Mouse (Mus musculus) CH12F3 (cell line): ENCODE data around the gene Cttnbp2.
"Not testable (repeated sequence)": the region's sequence is repeated elsewhere in the genome, so short reads cannot be mapped to it uniquely, and the experiment has no call there.

Experiments used
- in situ Hi-C: fragments of 300-500 bp; cut with MboI; formaldehyde crosslinking; loops from 2 replicates; pipeline ENCODE4 v1.14.3; 2020; ENCODE audit warnings: low sequenced_read_pairs

Cttnbp2 gene

DNA sequence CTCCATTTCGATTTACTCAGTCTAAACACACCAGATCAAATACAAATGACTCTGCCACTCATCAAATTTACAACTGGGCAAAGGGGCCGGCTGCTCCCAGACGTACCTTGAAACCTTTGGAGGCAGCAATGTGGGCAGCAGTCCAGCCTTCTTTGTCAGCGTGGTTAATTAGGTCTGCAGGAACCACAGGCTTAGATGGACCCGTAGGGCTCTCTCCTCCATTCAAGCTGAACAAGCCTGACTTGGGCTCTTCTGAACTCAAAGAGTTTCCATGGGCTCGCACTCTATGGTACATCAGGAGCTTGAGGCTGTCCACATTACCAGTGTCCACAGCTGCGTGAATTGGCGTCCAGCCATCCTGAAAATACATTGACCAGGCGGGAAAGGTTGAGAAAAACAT lies 94.0 kb downstream of the Cttnbp2 start:
- in situ Hi-C loops, result no loop called here

DNA sequence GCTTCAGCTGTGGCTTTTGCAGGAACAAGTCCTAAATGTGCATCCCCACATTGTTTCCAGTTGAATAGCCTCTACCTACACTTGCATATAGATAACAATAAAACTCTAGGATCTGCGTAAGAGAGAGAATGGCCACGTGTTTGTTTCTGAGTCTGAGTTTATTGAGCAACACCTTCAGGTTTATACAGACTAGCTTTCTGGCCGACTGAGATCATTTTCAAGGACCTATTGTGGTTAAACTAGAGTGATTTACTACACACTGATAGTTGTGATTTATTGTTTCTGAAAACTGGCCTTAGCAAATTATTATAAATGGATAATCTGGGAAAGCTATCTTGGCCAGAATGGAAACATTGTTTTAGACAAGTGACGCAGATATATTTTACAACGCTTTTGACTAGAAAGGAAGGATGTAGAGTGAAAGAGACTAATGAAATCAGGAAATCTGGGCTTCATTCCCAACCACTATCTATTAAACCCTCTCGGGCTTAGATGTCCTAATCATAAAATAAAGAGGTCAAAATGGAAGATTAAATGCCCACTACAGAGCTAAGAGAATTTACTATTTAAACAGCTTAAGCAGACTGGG lies 96.7 kb downstream of the Cttnbp2 start:
- in situ Hi-C loops, result no loop called here

DNA sequence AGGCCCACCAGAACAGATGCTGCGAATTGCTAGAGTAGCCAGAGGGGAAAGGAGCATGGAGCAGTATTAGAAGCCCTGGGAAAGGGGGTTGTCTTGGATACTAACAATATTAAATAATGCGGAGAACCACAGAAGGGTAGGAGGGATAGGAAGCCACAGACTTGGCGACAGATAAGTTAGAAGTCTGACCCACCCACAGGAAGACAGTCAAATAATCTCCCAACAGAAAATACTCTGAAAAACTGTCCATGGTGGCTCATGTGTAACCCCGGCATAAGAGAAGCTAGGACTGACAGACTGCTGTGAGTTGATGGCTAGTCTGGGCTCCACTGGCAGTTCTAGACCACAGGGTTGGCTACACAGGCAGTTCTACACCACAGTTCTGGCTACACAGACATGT lies 98.7 kb downstream of the Cttnbp2 start:
- in situ Hi-C loops, result no loop called here

DNA sequence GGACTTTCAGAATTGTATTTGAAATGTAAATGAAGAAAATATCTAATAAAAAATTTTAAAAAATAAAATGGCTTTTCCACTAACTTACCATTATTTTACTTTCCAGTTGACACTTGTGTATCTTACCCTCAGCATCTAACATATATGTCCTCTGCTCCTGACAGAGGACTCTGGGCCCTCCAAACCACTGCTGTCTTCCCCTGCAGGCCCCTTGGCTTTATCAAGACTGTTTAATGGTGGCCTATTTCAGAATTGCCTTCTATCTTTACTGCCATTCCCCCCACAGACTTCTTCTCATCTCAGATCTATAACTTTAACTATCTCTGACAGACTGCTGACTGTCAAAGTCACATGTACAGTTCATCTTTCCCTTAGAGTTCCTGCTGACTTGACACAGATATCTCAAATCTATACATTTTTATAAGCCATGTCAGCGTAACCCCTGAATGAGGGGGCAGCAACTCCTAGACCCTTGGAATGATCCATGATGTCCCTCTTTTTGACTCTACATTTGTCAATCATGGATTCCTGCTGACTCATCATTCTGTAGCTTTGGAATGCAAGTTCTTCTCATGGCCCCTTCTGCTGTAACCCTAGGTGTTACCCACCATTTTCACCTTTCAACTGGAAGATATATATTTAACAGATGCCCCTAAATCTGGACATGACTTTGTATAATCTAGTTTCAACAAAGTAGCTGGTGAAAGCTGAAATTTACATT lies 103.0 kb downstream of the Cttnbp2 start:
- in situ Hi-C loops, result no loop called here

DNA sequence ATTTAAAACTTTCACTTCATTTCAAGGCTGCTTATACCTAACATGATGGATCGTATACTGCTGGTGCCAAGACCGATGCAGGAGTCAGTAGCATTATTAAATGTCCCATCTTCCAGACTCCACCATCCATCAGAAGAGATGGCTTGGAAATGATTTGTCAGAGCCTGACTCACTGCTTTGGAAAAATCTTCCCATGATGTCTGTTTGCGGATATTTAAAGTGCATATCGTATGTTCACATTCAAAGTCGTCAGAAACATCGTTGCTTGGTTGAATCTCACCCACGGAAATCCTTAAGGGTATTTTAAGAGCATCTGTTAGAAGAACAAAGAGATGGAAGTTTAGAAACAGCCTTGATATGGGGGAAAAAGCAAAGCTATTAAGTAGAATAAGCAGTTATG lies 106.2 kb downstream of the Cttnbp2 start:
- in situ Hi-C loops, result no loop called here

DNA sequence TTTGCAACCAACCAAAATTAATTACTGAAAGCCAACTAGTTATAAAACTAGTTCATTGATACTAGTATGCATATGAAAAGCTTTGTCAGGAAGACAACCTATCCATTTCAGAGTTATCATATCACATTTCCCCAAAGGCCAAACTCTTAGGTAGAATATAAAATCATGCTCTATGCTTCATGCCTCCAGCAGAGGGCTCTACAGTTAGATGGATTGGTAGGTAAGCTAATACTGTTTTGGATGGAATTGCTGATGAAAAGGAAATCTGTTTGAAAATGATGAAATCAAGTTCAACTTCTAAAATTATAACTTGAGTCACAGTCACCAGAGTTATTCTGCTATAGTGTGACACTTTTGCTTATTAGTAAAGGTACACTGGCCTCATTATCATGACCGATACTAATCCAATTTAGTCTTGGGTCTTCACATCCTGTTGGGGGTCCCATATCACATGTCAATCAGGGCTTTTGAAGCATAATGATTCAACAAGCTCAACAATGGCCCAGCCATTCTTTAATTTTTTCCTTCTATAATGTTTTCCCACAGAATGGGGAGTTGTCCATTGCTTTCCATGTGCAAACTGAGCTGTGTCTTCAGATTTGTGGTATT lies 113.5 kb downstream of the Cttnbp2 start:
- in situ Hi-C loops, result no loop called here

DNA sequence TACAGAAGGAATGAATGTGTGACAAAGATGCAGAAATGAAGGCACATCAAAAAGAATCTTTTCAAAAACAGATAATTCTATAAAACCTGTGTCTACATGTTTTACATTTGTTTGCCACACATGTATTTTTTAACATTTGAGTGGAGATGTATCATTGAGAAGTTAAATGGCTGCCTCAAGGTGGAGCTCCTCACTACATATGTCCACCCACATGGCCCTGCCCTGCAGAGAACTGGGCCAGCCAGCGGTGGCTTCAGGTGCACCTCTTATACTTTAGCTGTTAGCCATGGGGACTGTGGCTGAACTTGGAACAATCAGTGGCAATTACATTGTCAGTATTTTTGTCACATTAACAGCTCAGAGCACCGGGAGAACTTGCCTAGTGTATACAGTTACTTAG lies 133.3 kb downstream of the Cttnbp2 start:
- in situ Hi-C loops, result no loop called here

DNA sequence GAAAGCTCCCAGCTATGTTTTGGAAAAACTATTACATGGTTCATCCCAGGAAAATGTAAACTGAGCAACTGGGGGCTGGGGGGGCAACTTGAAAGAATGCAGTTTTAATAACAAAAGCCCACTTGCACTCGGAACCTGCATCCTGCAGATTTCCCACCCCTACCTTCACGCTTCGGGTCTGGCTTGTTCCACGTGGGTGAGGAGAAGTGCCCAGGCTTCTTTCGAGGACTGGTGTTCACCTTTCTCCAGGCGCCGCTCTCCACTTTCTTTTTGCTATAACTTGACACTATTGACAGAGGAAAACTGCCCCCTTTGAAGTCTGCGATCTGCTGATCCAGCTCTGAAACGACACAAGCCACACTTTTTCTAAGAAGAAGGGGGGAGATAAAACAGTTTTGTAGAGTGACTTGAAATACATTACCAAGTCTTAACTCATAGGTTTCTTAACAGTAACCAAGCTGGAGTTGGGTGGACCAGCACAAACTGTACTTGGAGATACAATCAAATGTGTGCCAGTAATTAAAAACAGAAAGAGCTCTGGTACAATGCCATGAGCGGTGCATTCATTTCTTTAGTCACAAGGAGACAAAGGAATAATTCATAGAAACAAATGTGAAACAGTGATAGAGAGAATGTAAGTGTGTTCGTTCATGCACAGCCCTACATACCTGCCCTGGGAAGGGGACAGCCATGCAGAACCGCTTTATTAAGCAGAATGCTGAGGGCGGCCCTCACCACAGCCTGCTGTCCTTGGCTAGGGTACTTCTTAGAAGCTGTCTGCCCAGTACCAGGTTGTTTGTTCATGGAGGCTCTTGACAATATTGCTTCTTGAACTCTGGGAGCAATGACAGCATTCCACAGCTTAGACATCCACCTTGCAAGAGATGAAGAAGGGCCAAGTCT lies 134.1 kb downstream of the Cttnbp2 start:
- in situ Hi-C loops, result no loop called here

DNA sequence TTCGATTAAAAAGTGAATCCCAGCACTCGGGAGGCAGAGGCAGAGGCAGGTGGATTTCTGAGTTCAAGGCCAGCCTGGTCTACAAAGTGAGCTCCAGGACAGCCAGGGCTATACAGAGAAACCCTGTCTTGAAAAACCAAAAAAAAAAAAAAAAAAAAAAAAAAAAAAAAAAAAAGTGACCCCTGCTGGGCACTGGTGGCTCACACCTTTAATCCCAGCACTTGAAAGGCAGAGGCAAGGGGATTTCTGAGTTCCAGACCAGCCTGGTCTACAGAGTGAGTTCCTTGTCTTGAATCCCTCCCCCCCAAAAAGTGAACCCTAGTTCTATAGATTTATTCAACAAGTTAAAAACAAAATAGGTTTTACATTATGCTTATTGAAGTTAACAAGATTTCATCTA lies 136.9 kb downstream of the Cttnbp2 start:
- in situ Hi-C loops, result not testable (repeated sequence)

DNA sequence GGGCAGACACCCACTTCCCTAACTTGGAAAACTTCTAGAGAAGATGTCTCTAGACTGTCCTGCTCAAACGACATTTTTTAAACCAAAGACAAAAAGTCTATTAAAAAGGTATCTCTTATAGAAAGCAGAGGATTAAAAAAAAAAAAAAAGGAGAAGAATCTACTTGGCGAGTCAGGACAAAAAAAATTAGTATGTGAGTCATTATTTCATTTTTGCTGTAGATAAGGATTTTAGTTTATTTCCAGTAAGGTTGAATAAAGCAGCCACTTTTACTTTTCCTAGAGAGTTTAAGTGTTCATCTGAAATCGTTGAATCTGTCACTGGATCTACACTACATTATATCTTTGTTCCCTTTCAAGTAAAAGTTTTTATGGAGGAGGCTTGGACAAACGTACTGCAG lies 139.9 kb downstream of the Cttnbp2 start:
- in situ Hi-C loops, result no loop called here

DNA sequence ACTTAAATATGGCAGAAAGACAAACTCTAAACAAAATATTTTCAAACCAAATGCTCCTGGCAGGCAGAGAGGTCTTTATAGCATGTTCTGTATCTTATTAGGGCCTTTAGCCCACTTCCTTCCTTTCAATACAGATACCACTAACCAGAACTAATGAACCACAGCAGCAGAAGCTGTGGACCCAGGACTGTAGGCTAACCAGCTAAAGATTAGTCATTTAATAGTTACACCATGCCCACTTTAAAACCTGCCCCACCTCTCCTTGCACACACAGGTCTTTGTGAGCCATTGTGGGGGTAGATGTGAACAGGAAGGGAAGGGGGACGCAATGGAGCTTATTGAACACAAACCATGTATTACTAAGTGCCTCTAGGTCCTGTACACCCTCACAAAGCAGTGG lies 141.0 kb downstream of the Cttnbp2 start:
- in situ Hi-C loops, result no loop called here

DNA sequence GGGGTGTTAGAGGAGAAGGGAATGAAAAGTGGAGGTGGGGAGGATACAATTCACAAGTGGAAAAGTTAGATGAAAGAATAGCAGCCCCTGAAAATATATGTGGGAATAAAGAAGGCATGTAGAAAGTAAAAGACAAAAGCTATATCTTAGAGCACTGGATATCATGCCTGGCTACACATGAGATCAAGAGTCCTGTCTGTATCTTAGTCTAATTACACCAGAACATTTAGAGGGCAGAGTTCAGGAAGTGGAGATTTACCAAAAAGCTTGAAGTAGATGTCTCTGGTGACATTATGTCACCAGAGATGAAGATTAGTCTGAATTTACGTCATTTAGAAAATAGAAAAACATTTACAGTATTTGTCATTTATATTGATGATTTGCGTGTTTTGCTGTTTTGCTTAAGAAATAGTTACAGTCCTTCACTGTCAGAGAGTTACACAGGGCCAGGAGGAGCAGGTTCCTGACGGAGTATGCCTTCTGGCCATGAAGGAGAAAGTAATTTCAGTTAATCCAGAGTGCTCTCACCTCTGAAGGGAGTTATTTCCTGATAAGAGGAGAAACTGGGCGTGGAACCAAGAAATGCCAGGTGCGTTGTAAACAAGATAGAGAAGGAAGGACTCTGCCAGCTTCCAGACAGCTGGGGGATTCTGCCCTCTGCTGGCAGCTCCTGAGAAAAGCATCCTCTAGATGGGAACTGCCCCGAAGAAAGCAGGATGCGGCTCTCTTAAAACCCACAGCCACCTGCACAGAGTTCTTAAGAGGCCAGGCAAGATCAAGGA lies 142.0 kb downstream of the Cttnbp2 start:
- in situ Hi-C loops, result no loop called here

DNA sequence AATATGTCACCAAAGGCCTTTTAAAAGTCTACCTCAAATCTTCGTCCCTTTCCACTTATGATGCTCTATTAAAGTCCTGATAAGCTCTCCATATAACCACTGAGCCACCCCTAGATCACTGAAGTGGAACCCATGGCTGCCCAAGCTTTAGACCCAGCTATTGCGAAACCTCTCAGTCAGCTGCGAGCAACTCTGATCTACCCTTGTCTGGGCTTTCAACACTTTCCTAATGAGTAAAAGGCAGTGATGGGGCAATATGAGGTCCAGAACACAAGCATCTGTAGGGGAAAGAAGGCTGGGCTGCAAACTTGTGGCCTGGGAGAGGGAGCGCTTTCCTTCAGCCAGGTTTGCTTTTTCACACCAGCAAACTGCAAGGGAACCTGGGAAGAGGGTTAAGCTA lies 144.9 kb downstream of the Cttnbp2 start:
- in situ Hi-C loops, result no loop called here

DNA sequence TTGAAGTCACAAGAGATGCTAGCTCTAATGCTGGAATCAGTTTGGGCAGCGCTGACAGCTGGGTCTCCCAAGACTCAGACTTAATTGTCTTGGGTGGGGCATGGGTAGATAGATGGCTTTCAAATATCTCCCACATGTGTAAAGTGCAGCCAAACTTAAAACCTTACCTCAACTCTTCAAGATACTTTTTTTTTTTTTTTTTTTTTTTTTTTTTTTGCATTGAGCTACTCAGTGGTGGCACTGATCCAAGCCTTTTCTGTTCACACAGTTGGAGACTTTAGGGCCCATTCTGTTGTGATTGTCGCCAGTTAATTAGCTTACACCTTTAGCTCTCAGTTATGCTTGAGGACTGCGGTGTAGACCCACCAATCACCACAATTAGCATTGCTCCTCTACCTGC lies 145.6 kb downstream of the Cttnbp2 start:
- in situ Hi-C loops, result no loop called here

DNA sequence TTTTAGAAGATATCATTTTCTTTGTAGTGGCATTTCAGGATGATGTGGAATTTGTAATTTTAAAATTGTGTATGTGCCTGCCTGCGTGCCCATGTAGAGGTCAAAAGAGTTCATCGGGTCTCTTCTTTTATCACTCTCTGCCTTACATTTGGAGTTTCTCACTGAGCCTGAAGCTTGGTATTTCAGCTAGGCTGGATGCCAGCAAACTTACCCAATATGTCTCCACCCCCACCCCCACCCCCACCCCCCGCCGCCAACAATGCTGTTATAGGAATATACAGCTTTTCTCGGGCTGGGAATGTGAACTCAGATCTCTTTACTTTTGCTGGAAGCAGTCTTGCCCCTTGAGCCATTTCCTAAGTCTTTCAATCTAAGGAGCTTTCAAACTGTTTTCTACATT lies 152.4 kb downstream of the Cttnbp2 start:
- in situ Hi-C loops, result no loop called here

DNA sequence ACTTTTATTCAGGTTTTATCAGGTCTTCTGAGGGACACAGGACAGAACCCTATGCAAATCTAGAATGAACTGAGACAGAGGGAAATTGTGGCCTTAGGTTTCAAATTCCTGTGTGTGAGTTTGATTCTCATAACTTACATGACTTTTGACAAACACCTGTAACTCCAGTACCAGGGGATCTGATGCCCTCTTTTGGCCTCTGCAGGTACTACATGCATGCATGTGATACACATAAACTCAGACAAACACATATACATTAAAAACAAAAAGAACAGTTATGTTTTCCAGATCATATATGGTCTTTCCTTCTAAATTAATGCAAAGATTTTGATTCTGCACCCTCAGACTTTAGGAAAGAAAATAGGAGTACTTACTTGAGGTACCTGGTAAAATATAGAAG lies 153.7 kb downstream of the Cttnbp2 start:
- in situ Hi-C loops, result no loop called here

DNA sequence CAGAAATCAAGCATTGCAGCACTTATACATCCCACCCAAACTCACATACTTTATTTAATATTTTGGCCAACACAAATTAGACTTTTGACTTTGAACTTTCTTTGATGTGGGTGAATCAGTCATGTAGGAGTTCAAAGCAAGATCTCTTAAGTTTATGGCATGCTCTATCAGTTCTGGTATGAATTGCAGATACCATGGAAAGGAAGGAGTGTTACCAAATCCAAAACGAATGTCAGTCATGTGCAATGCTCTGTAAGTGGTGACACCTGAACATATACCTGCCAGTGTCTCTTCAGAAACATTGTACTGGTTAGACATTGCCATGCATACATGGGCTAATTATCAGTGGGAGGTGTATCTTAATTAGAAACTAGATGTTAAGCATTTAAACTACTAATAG lies 154.5 kb downstream of the Cttnbp2 start:
- in situ Hi-C loops, result no loop called here

DNA sequence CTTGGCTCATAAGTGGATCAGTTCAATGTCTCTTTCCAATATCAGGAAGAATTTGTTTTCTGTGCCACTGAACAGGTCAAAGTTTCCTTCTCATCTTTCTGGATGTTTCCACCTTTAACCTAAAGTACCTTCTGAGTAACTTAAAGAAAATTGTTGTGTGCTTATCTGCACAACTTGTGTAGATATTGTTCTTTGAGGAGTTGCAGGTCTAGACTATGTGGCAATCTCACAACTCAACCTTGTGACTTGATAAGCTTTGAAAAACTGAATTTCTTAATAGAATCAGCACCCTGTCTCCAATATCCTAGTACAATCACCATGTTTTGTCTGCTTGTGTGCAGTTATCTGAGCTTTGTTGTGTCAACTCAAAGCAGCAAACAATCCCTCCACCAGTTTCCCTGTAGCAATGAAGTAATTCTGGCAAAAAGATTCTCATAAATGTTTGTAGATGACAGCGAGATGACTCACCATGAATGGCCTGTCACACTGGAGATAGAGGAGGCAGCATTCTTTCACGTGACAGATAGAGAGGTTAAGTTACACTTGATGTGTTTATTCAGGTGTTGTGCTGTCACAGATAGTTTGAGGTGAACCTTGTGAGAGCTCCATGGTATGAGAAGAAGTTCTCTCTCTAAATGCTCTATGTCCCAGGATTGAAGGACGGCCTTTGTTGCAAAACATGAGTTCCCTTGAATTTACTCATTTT lies 165.3 kb downstream of the Cttnbp2 start:
- in situ Hi-C loops, result no loop called here

DNA sequence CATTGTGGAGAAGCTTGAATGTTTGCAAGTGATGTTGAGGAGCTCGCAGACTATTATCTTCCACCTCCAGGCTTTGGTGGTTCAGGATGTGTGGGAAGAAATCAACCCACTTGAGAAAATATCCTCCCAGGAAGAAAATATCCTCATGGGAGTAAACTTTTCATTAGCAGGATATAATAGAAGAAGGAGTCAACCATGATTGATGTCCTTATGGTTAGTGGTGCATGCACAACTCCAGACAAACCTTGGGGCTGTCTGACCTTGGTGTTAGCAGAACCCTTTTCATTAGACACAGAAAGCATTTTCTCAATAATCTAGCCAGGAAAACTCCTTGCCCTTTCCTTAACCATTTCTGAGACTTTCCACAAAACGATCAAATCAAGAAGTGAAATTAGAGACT lies 170.4 kb downstream of the Cttnbp2 start:
- in situ Hi-C loops, result no loop called here

DNA sequence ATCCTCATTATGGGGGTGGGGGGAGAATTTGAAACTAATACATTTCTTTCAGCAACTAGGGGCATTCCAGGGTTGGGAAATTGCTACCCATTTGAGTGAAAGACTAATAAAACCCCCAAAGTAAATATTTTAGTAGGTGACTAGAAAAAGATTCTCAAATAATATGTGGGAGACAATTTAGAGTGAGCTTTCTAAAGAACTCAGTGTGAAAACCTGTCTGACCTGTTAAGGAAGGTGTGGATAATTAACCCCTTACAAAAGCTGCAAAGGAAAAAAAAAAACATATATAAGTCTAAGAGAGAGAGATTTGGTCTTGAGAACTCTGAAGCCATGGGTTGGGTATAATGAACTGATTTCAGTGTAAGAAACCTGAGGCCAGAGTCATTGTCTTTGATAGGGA lies 176.3 kb downstream of the Cttnbp2 start:
- in situ Hi-C loops, result no loop called here
